Mouse (Mus musculus): ENCODE measurements around the gene Odf2l.

The Odf2l gene

GRCm38 (mm10) chr3:145118254-145119001, at the start of gene Odf2l:
Odf2l (plus strand) TSS chr3:145118588.
- DNase-seq, result peak; percentile 98

GRCm38 (mm10) chr3:145068964-145069363, 49.4 kb upstream of the Odf2l start:
- DNase-seq, result no peak

GRCm38 (mm10) chr3:145072339-145072738, 46.0 kb upstream of the Odf2l start:
- no peak for DNase-seq

GRCm38 (mm10) chr3:145078405-145078804, 40.0 kb upstream of the Odf2l start:
- DNase-seq, result no peak

- no peak for DNase-seq
Measured at GRCm38 (mm10) chr3:145080904-145081303, 37.5 kb upstream of the Odf2l start.

- no peak for DNase-seq
Measured at GRCm38 (mm10) chr3:145083081-145083480, 35.3 kb upstream of the Odf2l start.

GRCm38 (mm10) chr3:145086180-145086579, 32.2 kb upstream of the Odf2l start:
- no peak for DNase-seq

- DNase-seq, result no peak
Measured at GRCm38 (mm10) chr3:145087857-145088598, 30.4 kb upstream of the Odf2l start.

- DNase-seq, result no peak
Measured at GRCm38 (mm10) chr3:145099291-145099690, 19.1 kb upstream of the Odf2l start, which contains the start of gene Clca2. Clca2 (minus strand) TSS chr3:145099443.

- DNase-seq, result no peak
Measured at GRCm38 (mm10) chr3:145101891-145102555, 16.4 kb upstream of the Odf2l start.

- DNase-seq, result no peak
Measured at GRCm38 (mm10) chr3:145103321-145103720, 15.1 kb upstream of the Odf2l start.

GRCm38 (mm10) chr3:145103770-145104169, 14.6 kb upstream of the Odf2l start:
- DNase-seq, result no peak

GRCm38 (mm10) chr3:145105076-145105772, 13.2 kb upstream of the Odf2l start:
- no peak for DNase-seq

GRCm38 (mm10) chr3:145105773-145106504, 12.4 kb upstream of the Odf2l start:
- no peak for DNase-seq

- no peak for DNase-seq
Measured at GRCm38 (mm10) chr3:145115169-145115568, 3.2 kb upstream of the Odf2l start.

- no peak for DNase-seq
Measured at GRCm38 (mm10) chr3:145117637-145118036, 751 bp upstream of the Odf2l start.

GRCm38 (mm10) chr3:145119002-145119358, 592 bp downstream of the Odf2l start:
- DNase-seq, result no peak

GRCm38 (mm10) chr3:145119425-145119824, 1.0 kb downstream of the Odf2l start:
- no peak for DNase-seq

GRCm38 (mm10) chr3:145126618-145127017, 8.2 kb downstream of the Odf2l start:
- DNase-seq, result no peak

GRCm38 (mm10) chr3:145129356-145129755, 11.0 kb downstream of the Odf2l start:
- no peak for DNase-seq

- no peak for DNase-seq
Measured at GRCm38 (mm10) chr3:145131210-145131868, 13.0 kb downstream of the Odf2l start.

GRCm38 (mm10) chr3:145140236-145140635, 21.8 kb downstream of the Odf2l start:
- DNase-seq, result no peak

Data from right cerebral cortex, postnatal 25 days (tissue).